Mouse (Mus musculus): ENCODE measurements around the gene Cpne6. TPM values are rescaled to one million over a fixed set of nuclear protein-coding genes. Genes with fewer than 3 reads are reported as not detected.

The Cpne6 gene
- total RNA-seq, 1 experiment from 2014 or later: not detected

DNA sequence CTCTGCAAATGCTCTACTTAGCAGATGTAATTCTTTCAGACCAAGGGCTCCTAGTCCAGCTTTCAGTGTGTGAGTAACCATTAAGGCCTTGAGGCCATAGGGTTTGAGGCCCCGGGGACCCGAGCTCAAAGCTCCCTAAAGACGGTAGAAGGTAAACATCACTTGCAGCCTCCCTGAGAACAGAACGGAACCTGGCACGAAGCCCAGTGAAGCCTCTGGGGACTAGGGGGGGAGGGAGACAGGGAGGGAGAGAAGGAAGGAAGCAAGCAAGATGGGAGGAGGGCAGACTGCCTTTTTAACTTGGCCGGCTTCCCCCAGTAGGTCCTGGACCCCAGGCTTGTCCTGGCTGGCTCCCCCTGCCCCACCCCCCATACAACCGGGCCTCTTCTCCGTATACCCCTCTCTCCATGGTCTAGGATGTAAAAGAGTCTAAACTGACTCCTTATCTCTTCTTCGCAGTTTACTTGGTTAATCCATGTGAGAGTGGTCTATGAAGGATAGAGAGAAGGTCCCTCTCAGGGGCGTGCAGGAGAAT is 30.6 kb downstream of the Cpne6 start:
- peak; percentile 7; the same call in 1 of the 2 replicates for ATAC-seq (ENCODE audit: extremely low read depth, insufficient number of reproducible peaks, low FRiP score, poor library complexity, severe bottlenecking)

DNA sequence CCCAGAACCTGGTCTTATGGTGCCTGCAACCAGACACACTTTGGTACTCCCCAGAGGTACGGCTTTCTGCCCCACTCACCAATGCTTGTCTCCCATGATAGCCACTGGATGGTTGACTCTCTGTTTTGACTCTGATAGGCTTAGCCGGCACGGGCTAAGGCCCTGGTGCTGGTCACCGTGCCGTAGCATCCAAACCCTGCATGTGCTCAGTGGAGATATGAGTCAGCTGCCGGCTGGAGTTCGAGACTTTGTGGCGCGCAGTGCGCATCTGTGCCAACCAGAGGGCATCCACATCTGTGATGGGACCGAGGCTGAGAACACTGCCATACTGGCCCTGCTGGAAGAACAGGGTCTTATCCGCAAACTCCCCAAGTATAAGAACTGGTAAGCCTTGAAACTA is 32.0 kb downstream of the Cpne6 start:
- no peak for ATAC-seq (ENCODE audit: extremely low read depth, insufficient number of reproducible peaks, low FRiP score, poor library complexity, severe bottlenecking)

- no peak for ATAC-seq (ENCODE audit: extremely low read depth, insufficient number of reproducible peaks, low FRiP score, poor library complexity, severe bottlenecking)
Observed at GRCm38 (mm10) chr14:55544334-55544733, 34.1 kb downstream of the Cpne6 start.

DNA sequence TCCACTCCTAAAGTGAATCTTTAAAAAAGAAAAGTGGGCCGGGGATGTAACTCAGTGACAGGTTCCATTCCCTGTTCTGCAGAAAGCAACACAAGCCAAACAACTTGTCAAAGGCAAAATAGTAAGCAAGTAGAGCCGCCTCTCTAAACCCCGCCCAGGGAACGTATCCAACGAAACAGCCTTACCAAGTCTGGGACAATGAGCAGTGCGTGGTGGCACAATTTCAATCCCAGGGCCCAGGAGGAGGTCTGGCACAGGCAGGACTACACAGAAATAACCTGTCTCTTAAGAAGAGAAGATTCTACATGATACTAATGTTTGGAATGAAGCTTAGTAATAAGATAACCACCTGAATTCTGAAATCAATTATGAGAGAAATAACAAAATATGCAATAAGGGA is 39.9 kb downstream of the Cpne6 start:
- no peak for ATAC-seq (ENCODE audit: extremely low read depth, insufficient number of reproducible peaks, low FRiP score, poor library complexity, severe bottlenecking)

- no peak for ATAC-seq (ENCODE audit: extremely low read depth, insufficient number of reproducible peaks, low FRiP score, poor library complexity, severe bottlenecking)
Observed at GRCm38 (mm10) chr14:55551347-55551746, 41.1 kb downstream of the Cpne6 start.

- no peak for ATAC-seq (ENCODE audit: extremely low read depth, insufficient number of reproducible peaks, low FRiP score, poor library complexity, severe bottlenecking)
Observed at GRCm38 (mm10) chr14:55551794-55552193, 41.5 kb downstream of the Cpne6 start.

DNA sequence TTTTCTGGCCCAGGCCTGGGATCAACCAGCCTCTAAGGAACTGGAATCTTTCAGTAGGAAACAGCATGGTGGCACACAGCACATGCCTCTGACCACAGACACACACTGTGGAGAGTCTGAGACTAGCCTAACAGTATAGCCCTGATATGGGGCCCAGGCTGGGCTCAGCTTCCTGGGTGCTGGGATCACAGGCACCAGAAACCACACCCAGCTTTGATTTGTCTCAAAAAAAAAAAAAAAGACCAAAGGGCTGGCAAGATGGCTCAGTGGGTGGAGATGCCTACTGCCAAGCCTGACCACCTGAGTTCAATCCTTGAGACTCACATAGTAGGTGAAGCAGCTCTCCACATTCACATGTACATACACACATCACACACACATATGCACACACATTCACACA is 44.4 kb downstream of the Cpne6 start:
- no peak for ATAC-seq (ENCODE audit: extremely low read depth, insufficient number of reproducible peaks, low FRiP score, poor library complexity, severe bottlenecking)

DNA sequence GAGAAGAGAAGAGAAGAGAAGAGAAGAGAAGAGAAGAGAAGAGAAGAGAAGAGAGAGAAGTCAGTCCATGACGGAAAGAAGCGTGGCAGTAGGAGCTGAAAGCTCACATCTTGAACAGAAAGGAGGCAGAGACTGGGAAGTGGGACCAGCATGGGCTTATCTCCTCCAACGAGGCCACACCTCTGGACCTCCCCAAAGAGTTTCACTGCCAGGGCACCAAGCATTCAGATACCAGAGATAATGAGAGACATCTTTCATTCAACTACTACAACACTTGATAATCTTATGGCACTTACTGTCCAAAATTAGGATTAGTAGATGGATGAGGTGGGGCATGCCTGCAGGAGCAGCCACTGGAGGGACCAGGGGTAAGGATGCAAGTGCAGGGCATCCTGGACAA is 45.5 kb downstream of the Cpne6 start:
- no peak for ATAC-seq (ENCODE audit: extremely low read depth, insufficient number of reproducible peaks, low FRiP score, poor library complexity, severe bottlenecking)

DNA sequence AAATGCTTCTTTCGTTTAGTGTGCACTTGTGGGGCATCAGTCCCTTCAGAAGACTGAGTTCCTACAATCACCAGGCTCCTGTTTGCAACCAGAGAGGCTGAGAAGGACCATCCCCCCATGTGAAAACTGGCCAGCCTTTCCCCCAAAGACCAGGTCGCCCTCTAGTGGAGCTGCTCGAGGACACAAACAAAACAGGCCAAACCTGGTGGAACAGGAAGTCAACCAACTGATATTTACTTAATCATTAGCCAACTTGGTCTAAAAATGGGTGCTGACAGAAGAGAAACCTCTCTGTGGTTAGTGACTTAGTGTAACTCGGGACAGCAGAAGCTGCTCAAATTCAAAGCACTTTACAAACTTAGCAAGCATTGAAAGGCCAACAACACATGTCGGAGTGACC is 46.8 kb downstream of the Cpne6 start:
- ATAC-seq (ENCODE audit: extremely low read depth, insufficient number of reproducible peaks, low FRiP score, poor library complexity, severe bottlenecking): peak; percentile 43

GRCm38 (mm10) chr14:55557587-55557986 is 47.3 kb downstream of the Cpne6 start:
- ATAC-seq (ENCODE audit: extremely low read depth, insufficient number of reproducible peaks, low FRiP score, poor library complexity, severe bottlenecking): no peak

DNA sequence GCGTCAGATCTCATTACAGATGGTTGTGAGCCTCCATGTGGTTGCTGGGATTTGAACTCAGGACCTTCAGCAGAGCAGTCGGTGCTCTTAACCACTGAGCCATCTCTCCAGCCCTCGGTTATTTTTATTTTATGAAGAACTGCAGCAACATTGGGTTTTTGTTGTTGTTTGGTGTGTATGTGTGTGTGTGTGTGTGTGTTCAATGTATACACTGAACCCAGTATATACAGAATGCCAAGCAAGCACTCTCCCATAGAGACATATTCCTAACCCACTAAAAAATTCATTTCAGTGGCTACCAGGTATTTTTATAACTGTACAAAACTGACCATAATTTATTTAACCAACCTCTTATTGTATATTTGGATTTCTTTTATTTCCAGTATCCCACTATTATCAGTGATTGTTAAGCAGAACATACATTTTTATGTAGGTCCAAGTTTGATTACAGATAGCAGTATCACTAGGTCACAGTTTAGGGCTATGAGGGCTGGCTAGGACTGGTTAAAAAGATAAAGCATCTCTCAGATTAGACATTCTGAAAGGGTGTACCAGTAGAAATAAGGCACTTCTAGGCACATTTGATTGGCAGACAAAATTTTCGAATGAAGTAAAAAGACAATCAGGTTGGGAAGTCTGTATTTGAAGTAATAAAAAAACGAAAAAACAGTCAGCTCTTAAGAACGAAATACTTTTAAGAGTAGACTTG is 48.6 kb downstream of the Cpne6 start:
- no peak for ATAC-seq (ENCODE audit: extremely low read depth, insufficient number of reproducible peaks, low FRiP score, poor library complexity, severe bottlenecking)

- ATAC-seq (ENCODE audit: extremely low read depth, insufficient number of reproducible peaks, low FRiP score, poor library complexity, severe bottlenecking): peak; percentile 42
Observed at GRCm38 (mm10) chr14:55559799-55560201, 49.6 kb downstream of the Cpne6 start, which contains the start of gene Dcaf11. Gene Dcaf11, plus strand, starts transcription at chr14:55560006.

GRCm38 (mm10) chr14:55560202-55561073 is 50.2 kb downstream of the Cpne6 start, which contains the start of gene A730061H03Rik:
Gene A730061H03Rik, minus strand, starts transcription at chr14:55560406.
- peak; percentile 77 for ATAC-seq (ENCODE audit: extremely low read depth, insufficient number of reproducible peaks, low FRiP score, poor library complexity, severe bottlenecking)

DNA sequence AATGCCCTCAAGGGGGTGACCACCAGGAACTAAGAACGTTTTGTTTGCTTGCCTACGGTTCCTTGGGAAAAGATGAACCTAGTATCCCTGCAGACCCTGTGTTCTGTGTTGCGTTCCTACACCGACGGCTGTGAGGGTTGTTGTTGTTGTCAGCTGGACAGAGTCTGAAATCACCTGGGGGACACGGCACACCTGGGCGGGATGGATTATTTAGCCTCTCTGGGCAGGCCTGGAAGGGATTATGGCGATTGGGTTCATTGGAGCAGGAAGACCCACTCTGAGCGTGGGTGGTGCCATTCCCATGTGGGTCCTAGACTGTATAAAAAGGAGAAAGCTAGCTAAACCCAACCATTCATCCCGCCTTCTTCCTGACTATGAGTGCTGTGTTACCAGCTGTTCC is 51.6 kb downstream of the Cpne6 start:
- no peak for ATAC-seq (ENCODE audit: extremely low read depth, insufficient number of reproducible peaks, low FRiP score, poor library complexity, severe bottlenecking)

DNA sequence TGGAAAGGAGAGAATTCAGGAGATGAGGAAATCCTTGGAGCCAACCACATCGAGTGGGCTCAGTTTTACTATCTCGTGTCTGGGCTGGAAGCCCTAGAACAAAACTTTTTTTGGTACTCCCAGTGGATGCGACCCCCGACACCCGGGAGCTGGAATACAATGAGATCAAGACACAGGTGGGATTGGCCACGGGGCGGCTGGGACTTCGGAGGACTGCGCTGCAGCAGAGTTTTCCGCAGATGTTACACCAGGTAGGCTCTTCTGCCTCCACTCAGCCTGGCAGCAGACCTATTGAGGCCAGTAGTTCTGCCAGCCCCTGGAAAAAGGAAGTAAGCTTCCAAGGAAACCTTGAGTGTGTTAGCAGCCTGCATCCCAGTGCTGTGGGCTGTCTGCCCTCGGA is 53.0 kb downstream of the Cpne6 start:
- no peak for ATAC-seq (ENCODE audit: extremely low read depth, insufficient number of reproducible peaks, low FRiP score, poor library complexity, severe bottlenecking)

GRCm38 (mm10) chr14:55565748-55566147 is 55.5 kb downstream of the Cpne6 start:
- no peak for ATAC-seq (ENCODE audit: extremely low read depth, insufficient number of reproducible peaks, low FRiP score, poor library complexity, severe bottlenecking)
